Mouse (Mus musculus): ENCODE results near the gene Pik3c2b.

The Pik3c2b gene

DNA sequence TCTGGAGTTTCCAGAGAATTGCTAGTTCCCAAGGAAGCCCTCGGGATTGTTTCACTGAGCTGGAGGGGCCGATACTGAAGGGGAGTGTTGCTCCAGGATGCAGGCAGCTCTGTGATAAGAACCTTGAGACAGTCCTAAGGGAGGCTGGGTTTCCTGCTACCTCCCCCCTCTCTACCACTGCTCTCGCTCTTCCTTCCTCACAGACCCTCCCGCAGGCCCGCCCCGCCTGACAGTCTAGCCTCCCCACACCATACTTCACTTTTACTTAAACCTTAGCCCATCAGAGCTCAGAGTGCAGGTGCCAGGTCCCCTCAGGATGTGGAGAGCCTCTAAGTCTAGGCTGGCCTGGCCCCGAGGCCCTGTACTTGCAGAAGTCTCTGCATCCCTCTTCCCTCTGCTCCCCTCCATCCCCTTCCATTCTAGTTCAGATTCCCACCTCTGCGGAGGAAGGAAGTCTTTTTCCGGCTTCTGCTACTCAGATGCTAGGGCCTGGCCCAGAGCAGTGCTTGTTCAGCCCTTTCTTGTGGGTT is 27.9 kb downstream of the Pik3c2b start:
- peak; percentile 39 to 53 for DNase-seq

DNA sequence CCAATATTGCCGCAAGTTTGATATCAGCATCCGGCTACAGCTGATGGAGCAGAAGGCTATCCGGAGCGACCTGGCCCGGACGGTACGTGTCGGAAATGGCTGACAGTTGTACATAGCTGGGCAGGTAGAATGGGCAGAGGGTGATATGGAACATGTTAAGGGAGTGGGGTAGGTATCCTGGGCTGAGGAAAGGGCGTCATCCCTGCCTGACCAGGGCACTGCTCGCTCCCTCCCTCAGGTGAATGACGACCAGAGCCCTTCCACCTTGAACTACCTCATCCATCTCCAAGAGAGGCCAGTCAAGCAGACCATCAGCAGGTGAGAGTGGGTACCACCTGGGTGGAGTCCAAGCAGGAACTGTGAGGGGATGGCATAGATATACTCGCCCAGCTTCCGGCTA is 29.1 kb downstream of the Pik3c2b start:
- no peak for DNase-seq

DNA sequence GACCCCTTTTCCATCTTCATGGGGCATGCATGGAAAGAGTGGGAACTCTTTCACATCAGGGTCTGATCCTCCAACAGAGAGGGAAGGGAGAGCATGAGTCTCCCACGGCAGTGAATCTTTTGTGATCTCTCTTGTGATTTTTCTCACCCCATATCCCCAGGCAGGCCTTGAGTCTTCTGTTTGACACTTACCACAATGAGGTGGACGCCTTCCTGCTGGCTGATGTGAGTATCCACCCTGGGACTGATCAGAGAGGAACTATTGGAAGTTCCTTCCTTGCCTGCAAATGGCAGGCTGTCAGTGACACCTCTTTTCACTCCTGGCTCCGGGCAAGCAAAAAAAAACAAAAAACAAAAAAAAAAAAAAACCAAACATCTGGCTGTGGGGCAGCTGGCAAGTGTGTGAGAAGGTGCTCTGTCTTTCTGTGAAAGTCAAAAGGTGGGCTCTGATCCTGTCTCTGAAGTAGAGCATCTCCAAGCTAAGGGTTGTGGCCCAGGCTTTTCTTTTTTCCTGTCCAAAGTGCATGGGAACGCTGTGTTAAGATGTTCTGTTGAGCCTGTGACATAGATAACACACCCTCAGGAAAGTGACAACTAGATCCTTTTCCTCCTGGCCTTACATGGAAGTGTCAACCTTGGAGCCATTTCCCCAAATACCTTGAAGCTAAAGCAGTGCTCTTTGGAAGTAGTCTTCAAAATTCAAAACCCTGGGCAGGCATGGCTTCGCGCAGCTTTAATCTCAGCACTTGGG is 30.4 kb downstream of the Pik3c2b start:
- no peak for DNase-seq

DNA sequence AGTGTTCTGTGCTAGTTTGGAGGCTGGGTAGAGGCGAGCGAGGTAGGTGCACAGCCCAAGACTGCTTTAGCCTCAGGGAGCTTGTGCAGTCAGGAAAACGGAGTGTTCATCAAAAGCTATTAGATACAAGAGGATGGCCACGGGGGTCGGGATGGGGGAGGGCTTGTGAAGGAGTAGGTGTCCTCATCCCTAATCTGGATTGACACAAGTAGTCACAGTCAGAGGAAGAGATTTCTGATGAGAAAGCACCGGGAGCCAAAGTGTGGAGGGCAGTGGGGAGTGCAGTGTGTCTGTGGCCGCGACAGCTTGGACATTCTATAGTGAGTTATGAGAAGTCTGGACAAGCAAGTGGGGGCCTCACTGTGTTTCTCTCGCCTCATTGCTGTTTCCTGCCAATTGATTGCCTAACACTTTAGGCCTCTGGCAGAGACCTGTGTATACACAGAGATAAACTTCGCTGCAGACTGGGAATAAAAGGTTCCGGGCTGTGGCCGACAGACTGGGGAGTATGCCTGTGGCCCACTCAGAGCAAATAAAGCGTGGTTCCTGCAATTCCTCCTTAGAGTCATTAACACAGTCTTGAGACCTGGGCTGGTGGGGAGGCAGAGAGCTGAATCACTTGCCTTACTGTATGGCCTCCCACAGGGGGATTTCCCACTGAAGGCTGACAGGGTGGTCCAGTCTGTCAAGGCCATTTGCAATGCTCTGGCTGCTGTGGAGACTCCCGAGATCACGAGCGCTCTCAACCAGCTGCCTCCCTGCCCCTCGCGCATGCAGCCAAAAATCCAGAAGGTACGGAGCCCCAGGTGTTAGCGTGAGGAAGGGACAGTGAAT is 31.4 kb downstream of the Pik3c2b start:
- peak; percentile 32 to 56 for DNase-seq

DNA sequence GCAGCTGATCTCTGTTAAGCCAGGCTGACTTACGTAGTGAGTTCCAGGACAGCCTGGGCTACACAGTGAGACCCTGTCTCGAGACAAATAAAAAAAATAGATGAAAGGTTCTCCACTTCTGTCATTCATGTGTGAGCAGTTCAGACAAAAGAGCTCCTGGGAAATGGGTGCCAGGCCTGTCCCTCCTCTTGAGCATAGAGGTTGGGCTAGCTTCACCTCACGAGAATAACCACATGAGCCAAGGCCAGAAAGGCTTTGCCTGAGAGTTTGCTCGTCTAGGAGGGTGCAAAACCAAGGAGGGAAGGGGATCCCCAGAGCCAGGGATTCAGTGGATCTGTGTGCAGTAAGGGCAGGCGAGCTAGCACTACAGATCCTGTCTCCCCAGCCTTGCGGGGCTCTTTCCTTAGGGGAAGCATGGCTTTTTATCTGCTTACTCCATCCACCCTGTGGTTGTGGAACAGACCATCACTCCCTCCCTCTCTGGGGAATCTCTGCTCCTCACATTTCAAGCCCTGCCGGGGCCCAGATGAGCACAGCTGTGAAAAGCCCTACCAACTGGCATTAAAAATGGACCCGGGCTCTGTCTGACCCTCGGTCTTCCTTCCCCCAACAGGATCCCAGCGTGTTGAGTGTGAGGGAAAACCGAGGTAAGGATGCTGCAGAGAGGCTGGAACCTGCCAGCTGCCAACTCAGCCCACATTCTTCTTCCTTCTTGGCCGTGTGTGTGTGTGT is 32.3 kb downstream of the Pik3c2b start:
- DNase-seq, result peak in 1 of 2 experiments; percentile 58

DNA sequence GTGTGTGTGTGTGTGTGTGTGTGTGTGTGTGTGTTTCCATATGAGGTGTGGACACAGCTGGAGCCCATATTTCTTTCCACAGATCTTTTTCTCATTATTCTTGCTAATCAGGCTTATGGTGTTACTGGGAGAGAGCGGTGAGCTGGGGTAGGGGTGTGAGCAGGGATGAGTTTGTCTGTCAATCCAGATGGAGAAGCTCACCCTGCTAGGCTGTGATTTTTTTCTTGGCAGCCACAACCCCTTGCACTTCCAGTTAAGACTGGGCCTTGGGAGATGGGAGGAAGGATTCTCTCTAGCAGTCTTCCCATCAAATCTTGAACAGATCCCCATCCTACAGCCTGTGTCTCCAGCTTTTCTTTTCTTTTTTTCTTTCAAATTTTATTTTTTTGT is 32.9 kb downstream of the Pik3c2b start:
- DNase-seq, result no peak

DNA sequence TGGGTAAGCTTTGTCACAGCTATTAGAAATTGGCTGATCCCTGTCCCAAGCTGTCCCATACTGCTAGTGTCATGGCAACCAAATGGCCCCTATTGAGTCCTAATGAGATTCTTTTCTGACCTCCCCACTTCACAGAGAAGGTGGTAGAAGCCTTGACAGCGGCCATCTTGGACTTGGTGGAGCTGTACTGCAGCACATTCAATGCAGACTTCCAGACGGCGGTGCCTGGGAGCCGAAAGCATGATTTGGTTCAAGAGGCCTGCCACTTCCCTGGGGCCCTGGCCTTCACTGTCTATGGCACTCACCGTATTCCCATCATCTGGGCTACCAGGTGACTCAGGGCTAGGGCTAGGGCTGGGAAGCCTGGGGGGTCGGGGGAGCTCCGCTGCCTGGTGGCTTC is 34.0 kb downstream of the Pik3c2b start:
- no peak for DNase-seq

DNA sequence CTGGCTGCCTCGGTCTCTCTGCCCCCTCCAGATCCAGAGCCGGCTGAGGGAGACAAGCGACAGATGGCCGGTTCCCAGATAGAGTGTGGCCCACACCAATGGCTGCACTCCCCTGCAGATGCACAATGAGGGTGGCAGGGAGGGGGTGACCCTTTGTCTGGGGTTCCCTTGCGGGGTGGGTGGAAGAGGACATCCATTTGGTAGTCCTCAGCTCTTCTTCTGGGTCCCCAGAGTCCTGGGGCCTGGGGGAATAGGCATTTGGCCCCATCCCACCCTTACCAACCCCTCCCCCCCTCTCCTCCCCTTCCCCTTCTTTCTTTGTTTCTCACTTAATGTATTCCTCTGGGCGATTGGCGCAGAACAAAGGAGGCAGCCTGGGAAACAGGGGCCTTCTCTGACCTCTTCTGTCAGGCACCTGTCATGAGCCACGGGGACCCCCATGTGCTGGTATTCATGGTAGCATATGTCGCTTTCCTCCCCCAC is 34.7 kb downstream of the Pik3c2b start:
- DNase-seq, result no peak

DNA sequence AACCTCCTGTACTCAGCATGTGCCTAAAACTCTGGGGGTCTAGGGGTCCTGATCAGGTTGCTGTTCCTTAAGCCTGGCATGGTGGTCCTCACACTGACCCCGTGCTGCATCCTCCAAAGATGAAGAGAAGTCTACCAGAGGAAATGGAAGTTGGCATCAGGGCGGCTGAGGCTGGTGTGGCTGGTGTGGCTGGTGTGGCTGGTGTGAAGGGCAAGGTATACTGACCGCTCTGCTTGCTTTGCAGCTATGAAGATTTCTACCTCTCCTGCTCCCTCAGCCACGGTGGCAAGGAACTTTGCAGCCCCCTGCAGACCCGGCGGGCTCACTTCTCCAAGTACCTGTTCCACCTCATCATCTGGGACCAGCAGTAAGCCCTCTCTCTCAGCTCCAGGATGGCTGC is 35.2 kb downstream of the Pik3c2b start:
- no peak for DNase-seq

DNA sequence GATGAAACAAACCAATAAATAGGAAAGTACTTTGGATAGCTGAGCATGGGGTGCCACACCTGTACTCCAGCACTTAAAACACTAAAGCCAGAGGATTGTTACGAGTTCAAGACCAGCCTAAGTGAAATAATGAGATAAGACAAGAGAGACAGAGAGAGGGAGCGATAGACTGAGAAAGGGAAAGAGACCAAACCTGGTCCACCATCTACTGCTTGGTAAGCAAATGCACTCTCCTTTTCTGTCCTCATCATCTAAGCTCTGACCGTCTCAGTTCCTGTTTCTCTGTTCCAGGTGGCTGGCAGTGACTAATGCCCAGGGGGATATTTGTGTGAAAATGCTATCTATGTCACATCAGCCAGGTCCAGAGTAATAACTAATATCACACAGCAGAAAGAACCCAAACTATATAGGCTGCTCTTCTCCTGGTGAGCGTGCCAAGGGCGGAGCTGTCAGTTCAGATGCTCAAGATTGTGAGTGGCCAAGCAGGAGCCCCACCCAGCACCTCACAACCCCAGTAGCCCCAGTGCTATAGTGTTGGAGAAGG is 37.6 kb downstream of the Pik3c2b start:
- no peak for DNase-seq

DNA sequence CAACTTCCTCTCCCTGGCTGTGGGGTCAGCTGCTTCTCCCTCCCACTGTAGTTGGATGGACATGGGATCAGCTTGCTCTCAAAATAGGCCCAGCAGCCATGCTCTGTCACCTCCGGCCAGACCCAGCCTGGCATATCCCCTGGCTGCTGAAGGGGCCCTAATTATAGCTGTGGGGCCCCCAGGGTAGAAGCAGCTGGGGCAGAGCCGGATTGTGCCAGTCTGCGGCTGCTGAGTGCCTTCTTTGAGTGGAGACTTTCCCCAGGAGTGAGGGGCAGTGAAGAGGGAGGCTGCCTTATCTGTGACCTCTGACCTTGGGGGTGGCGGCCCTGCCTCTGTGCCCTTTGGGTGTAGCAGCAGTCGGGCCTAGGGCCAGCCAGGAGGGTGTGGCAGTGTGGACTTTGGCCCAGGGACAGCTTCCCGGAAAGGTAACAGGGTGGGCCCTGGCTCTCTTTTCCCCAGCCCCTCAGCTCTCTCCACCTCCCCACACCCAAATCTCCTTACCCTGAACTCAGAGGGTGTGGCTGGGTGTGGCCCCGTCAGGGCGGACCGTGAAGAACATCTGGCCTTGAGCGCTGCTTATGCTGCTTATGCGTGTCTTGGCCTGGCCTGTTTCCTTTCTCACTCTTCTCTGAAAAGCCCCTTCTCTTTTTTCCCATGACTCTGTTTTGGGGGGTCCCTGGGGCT is 38.6 kb downstream of the Pik3c2b start:
- peak in 1 of 2 experiments; percentile 28 for DNase-seq

DNA sequence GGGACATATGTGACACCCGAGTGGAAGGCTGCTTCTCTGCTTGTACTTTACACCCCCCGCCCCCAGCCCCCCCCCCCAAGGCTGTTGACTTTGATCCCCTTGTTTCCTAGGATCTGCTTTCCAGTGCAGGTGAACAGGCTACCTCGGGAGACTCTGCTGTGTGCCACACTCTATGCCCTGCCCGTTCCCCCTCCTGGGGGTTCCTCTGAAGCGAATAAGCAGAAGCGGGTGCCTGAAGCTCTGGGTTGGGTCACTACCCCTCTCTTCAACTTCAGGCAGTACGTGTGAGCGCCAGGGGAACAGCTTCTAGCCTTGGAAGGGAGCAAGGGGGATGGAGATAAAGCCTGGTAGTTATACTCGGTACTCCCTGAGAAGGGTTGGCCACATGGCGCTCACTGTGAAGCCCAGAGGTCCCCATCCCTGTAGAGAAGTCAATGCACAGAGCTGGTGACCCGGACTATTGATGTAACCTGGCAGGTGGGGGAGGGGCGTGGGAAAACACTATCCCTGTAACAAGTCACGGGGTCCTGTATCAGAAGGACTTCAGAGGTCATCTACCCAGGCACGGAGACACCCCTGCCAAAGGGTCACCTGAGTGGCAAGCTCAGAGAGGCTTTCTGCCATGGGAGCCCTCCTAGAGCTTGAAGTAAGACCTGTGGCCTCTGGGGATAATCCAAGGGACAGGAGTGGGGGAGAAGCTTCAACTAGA is 39.4 kb downstream of the Pik3c2b start:
- no peak for DNase-seq

DNA sequence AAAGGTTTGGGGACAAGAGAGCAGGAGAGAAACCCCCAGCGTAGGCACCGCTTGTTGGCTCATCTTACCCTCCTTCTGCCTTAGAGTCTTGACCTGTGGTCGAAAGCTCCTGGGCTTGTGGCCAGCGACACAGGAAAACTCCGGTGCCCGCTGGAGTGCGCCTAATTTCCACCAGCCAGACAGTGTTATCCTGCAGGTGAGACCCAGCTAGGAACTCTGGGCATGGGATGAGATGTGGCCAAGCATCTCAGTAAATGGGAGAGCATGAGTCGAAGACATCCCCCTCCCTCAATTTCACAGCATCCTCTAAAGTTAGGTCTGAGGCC is 39.9 kb downstream of the Pik3c2b start:
- DNase-seq, result peak in 1 of 2 experiments; percentile 45

DNA sequence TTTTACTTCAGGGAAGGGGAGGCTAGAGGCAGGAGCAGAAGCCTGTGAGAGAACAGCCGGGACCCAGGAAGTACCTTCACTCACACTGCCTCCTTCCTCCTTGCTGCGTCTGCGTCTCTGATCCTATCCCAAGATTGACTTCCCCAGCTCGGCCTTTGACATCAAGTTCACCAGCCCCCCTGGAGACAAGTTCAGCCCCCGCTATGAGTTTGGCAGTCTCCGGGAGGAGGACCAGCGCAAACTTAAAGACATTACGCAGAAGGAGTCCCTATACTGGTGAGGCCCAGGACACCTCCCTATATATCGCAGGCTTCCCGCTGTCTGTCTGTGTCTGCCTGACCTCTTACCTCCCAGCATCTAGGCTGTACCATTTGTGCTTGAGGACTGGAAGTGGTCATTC is 41.3 kb downstream of the Pik3c2b start:
- no peak for DNase-seq

DNA sequence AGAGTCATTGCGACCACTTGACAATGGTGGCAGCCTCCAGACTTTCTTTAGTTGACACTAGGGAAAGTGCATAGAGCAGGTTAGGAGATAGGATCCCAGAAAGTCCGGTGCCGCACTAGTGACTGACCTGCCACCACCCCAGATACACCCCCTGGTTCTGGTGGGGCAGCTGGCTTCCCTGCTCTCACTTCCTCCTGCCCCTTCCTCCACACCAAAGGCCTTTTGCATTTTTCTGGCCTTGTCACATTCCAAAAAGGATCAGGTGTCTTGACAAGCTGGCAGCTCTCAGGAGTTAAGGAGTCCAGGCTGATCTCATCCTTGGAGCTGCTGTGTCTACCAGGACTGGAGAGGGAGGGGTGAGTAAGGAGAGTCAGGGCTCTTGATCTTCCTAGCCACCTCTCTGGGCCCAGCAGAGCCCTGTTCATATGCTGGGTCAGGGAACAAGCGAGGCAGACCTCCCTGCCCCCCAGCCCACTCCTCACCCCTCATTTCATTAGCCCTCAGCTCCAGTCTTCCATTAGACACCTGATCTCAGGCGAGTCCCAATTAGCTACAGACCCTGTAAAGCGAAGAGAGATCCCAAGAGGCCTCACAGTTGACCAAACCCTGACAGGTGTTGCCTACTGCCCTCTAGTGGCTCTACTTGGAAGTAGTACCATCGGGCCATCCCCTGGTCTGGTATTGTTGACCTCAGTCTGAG is 41.9 kb downstream of the Pik3c2b start:
- peak; percentile 71 to 79 for DNase-seq

DNA sequence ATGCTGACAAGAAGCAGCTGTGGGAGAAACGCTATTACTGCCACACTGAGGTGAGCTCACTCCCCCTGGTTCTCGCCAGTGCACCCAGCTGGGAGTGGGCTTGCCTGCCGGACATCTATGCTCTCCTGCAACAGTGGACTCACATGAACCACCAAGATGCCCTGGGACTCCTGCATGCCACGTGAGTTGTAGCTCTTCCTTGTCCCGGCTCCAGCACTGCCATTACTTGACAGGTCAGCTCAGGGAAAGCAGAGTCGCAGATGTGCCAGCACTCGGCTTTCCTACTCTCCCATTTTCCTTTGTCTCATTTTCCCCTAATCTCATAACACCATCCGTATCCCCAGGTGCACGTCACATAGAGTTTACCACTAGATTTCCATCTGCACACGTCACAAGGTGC is 42.7 kb downstream of the Pik3c2b start:
- no peak for DNase-seq

DNA sequence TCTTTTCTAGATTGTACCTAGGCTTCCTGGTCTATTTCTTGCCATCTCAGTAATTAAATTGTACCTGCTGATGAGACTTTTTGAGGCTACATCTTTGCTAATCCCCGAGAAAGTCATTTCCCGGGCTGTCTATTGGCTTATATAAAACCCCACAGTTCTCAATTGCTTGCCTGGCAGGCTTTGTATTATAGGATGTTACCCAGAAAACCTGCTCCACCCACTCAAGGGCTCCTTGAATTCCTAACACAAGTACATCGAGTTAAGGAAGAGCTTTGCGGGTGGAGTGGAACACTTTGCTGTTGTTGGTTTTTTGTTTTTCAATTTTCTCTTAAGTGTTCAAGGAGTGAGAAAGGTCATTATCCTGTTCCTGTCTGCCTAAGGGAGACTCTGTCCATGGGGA is 43.9 kb downstream of the Pik3c2b start:
- no peak for DNase-seq

DNA sequence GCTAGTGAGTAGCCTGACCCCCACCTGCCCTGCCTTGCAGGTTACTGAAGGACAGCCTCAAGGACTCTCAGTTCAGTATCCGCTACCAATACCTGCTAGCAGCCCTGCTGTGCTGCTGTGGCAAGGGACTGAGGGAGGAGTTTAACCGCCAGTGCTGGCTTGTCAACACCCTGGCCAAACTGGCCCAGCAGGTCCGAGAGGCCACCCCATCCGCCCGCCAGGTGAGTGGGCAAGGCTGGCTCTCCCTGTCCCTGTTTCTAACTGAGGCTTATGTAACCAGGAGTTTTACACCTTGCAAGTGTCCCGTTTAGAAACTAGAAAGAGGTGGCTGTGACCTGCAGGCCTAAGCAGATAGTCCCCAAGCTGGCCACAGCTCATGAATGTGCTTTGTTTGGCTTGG is 45.2 kb downstream of the Pik3c2b start:
- DNase-seq, result peak; percentile 59 to 76

DNA sequence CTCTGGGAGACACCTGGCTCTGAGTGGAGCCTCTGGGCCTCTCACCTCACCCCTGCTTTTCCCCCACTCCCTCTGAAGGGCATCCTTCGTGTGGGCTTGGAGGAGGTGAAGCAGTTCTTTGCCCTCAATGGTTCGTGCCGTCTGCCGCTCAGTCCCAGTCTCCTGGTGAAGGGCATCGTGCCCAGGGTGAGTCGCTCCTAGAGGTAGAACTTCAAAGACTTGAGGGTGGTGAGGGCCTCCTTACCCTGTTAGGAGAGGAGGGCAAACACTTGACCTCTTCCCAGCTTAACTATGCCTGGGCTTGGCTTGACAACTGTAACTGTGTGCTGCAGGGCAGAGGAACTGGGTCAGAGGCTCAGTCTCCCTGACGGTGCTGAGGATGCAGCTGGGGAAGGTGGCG is 46.0 kb downstream of the Pik3c2b start:
- DNase-seq, result no peak

DNA sequence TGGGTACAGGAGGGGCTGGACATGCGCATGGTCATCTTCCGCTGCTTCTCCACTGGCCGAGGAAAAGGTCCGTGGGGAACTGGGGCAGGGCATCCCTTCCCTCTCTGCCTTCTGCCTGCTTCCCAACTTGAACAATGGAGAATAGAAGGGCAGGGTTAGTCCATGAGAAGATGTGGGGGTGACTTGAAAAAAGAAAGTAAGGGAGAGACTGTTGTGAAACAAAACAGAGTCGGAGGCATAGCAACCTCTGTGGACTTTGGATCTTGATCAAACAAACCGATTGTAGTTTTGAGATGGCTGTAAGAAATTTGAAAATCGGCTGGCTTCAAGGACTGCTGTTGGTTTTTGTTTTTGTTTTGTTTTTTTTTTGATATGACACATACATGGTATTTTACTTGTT is 48.3 kb downstream of the Pik3c2b start:
- no peak for DNase-seq

Measured in kidney, postnatal 4 days (tissue).